Mouse (Mus musculus): Measurements from ENCODE around the gene Scube3. TPM values are rescaled to one million over a fixed set of nuclear protein-coding genes. Genes with fewer than 3 reads are reported as not detected.
A peak's percentile ranks its signal among the peaks of the same experiment; 100 is the strongest.

The Scube3 gene
- 16.3 and 16.7 TPM in 2 replicates for total RNA-seq (2014; rRNA removed)
- 3.1 and 3.2 TPM in 2 replicates for polyA plus RNA-seq (2015; fragmentation: Nextera tagmentation; extraction: Ambion mirVana)

GRCm38 (mm10) chr17:28141771-28142699 lies at the start of gene Scube3:
TSS of gene Scube3 (plus strand) at chr17:28142141.
- peak within 1 kb of the TSS; percentile 73 for H3K9ac ChIP-seq
- no peaks in the 10 kb centered on the region for H3K36me3 ChIP-seq (ENCODE audit: insufficient read depth)
- no peaks in the 10 kb centered on the region for H3K27me3 ChIP-seq (ENCODE audit: insufficient read depth, low read length)
- WGBS, result 5% methylated on average over 85 of the region's 97 CpGs
- no peaks in the 10 kb centered on the region for H3K9me3 ChIP-seq (ENCODE audit: low read length)
- peak within 1 kb of the TSS; percentile 83 for H3K4me2 ChIP-seq (ENCODE audit: low read depth)
- peaks cover 14% of the 10 kb centered on the region; the same call in 1 of the 2 replicates for H3K4me1 ChIP-seq (ENCODE audit: insufficient read depth)
- DNase-seq (peak; percentile 72), ATAC-seq (peak; percentile 70)
- TF ChIP-seq CTCF (IDR thresholded peaks at IDR 0.05; ENCODE audit: low read depth), result no peak; the same call in 1 of the 2 replicates
- peak within 1 kb of the TSS; percentile 85 for H3K27ac ChIP-seq (ENCODE audit: low read depth, low read length)
- peak within 1 kb of the TSS; percentile 76 for H3K4me3 ChIP-seq (ENCODE audit: low read depth, low read length)

GRCm38 (mm10) chr17:28092297-28092696 lies 49.6 kb upstream of the Scube3 start:
- no peak overlapping the region for H3K4me2 ChIP-seq (ENCODE audit: low read depth)
- no peaks in the 10 kb centered on the region for H3K36me3 ChIP-seq (ENCODE audit: insufficient read depth)
- no peak overlapping the region for H3K27ac ChIP-seq (ENCODE audit: low read depth, low read length)
- H3K9ac ChIP-seq, result no peak overlapping the region
- H3K4me3 ChIP-seq (ENCODE audit: low read depth, low read length), result no peak overlapping the region
- H3K27me3 ChIP-seq (ENCODE audit: insufficient read depth, low read length), result no peaks in the 10 kb centered on the region
- no peak for ATAC-seq
- H3K4me1 ChIP-seq (ENCODE audit: insufficient read depth), result no peaks in the 10 kb centered on the region
- no peak for DNase-seq
- TF ChIP-seq CTCF (IDR thresholded peaks at IDR 0.05; ENCODE audit: low read depth), result peak; percentile 35; the same call in 1 of the 2 replicates
- no peaks in the 10 kb centered on the region for H3K9me3 ChIP-seq (ENCODE audit: low read length)
- 88% methylated on average over 2 of the region's 2 CpGs for WGBS

GRCm38 (mm10) chr17:28093837-28094236 lies 48.1 kb upstream of the Scube3 start:
- no peak overlapping the region for H3K4me3 ChIP-seq (ENCODE audit: low read depth, low read length)
- no peak overlapping the region for H3K27ac ChIP-seq (ENCODE audit: low read depth, low read length)
- TF ChIP-seq CTCF (IDR thresholded peaks at IDR 0.05; ENCODE audit: low read depth), result peak; percentile 29; the same call in 1 of the 2 replicates

DNA sequence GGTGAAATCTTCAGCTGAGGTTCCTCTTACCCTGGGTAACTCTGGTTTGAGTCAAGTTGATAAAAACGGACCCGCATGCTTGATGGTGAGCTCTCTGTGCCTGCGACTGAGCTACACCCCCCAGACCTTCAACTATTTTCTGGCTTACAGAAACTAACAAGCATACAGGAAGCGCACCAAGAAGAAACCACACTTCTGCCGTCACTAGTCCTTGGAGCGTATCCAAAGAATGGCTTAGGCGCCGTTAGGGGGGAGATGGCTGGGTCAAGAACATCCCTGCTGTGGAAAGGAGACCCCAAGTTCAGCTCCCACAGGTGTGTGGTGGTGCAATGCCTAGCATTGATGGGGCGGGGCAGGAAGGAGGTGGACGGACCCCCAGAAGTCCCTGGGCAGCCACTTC lies 45.5 kb upstream of the Scube3 start:
- ATAC-seq (no peak), DNase-seq (no peak)
- H3K4me1 ChIP-seq (ENCODE audit: insufficient read depth), result no peaks in the 10 kb centered on the region
- no peak overlapping the region for H3K4me3 ChIP-seq (ENCODE audit: low read depth, low read length)
- no peak overlapping the region for H3K9ac ChIP-seq
- WGBS, result 76% methylated on average over 10 of the region's 10 CpGs
- no peaks in the 10 kb centered on the region for H3K36me3 ChIP-seq (ENCODE audit: insufficient read depth)
- TF ChIP-seq CTCF (IDR thresholded peaks at IDR 0.05; ENCODE audit: low read depth), result no peak
- H3K27me3 ChIP-seq (ENCODE audit: insufficient read depth, low read length), result no peaks in the 10 kb centered on the region
- H3K27ac ChIP-seq (ENCODE audit: low read depth, low read length), result no peak overlapping the region
- H3K9me3 ChIP-seq (ENCODE audit: low read length), result no peaks in the 10 kb centered on the region
- H3K4me2 ChIP-seq (ENCODE audit: low read depth), result no peak overlapping the region

More at GRCm38 (mm10) chr17:28093837-28094236, 48.1 kb upstream of the Scube3 start:
- 73% methylated on average over 3 of the region's 3 CpGs for WGBS
- H3K27me3 ChIP-seq (ENCODE audit: insufficient read depth, low read length), result no peaks in the 10 kb centered on the region
- no peak for DNase-seq
- no peak for ATAC-seq
- no peaks in the 10 kb centered on the region for H3K9me3 ChIP-seq (ENCODE audit: low read length)
- no peaks in the 10 kb centered on the region for H3K36me3 ChIP-seq (ENCODE audit: insufficient read depth)
- H3K9ac ChIP-seq, result no peak overlapping the region
- no peak overlapping the region for H3K4me2 ChIP-seq (ENCODE audit: low read depth)
- H3K4me1 ChIP-seq (ENCODE audit: insufficient read depth), result no peaks in the 10 kb centered on the region

DNA sequence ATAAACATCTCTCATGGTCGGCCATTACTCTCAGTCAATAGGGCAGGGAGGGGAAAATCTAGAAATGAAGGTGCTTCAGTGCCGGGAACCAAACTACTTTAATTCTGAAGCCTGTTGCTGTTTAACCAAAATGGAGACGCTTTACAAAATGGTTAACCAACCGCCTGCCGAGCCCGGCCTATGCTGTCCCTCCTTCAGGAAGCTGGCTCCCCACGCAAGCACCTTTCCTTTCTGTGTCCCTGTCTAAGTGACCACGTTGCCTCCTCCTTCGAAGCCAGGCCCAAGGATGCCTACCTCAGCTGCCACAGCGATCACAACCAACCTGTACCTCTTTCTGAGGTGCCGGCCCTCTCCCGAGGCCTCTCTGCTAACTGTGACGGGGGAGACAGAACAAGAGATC lies 44.6 kb upstream of the Scube3 start:
- ATAC-seq, result no peak
- H3K4me3 ChIP-seq (ENCODE audit: low read depth, low read length), result no peak overlapping the region

DNA sequence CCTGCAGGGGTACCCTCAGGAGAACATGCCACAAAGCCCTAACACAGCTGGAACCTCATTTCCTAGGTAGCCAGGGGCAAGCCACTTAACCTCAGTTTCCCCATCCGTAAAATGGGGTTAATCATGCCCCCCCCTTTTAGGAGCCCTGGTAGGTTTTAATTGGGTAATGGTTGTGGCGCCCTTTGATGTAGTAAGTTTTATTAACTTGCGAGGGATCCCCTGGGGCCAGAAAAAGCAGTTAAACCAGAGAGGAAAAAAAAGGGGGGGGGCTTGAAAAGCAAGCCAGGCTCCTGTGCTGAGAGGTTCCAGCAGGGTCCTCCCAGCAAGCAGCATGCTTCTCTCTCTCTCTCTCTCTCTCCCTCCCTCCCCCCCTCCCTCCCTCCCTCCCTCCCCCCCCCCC lies 42.9 kb upstream of the Scube3 start:
- DNase-seq (no peak), ATAC-seq (no peak)
- Histone ChIP-seq H3K9ac (no peak overlapping the region), H3K36me3 (ENCODE audit: insufficient read depth) (no peaks in the 10 kb centered on the region), H3K4me1 (ENCODE audit: insufficient read depth) (no peaks in the 10 kb centered on the region), H3K9me3 (ENCODE audit: low read length) (no peaks in the 10 kb centered on the region), H3K4me3 (ENCODE audit: low read depth, low read length) (no peak overlapping the region), H3K27me3 (ENCODE audit: insufficient read depth, low read length) (no peaks in the 10 kb centered on the region), H3K4me2 (ENCODE audit: low read depth) (no peak overlapping the region), H3K27ac (ENCODE audit: low read depth, low read length) (no peak overlapping the region)
- no peak for TF ChIP-seq CTCF (IDR thresholded peaks at IDR 0.05; ENCODE audit: low read depth)
- 51% methylated on average over 3 of the region's 3 CpGs for WGBS

More for the DNA sequence above, 44.6 kb upstream of the Scube3 start:
- no peaks in the 10 kb centered on the region for H3K27me3 ChIP-seq (ENCODE audit: insufficient read depth, low read length)
- no peak for TF ChIP-seq CTCF (IDR thresholded peaks at IDR 0.05; ENCODE audit: low read depth)
- no peak overlapping the region for H3K9ac ChIP-seq
- H3K36me3 ChIP-seq (ENCODE audit: insufficient read depth), result no peaks in the 10 kb centered on the region
- H3K4me1 ChIP-seq (ENCODE audit: insufficient read depth), result no peaks in the 10 kb centered on the region
- H3K4me2 ChIP-seq (ENCODE audit: low read depth), result no peak overlapping the region
- no peaks in the 10 kb centered on the region for H3K9me3 ChIP-seq (ENCODE audit: low read length)
- 90% methylated on average over 13 of the region's 13 CpGs for WGBS
- H3K27ac ChIP-seq (ENCODE audit: low read depth, low read length), result no peak overlapping the region
- no peak for DNase-seq

GRCm38 (mm10) chr17:28100669-28101068 lies 41.3 kb upstream of the Scube3 start:
- no peaks in the 10 kb centered on the region for H3K9me3 ChIP-seq (ENCODE audit: low read length)
- WGBS, result 81% methylated on average over 1 of the region's 1 CpGs
- H3K36me3 ChIP-seq (ENCODE audit: insufficient read depth), result no peaks in the 10 kb centered on the region
- no peak overlapping the region for H3K27ac ChIP-seq (ENCODE audit: low read depth, low read length)
- no peaks in the 10 kb centered on the region for H3K27me3 ChIP-seq (ENCODE audit: insufficient read depth, low read length)
- DNase-seq, result no peak
- H3K4me2 ChIP-seq (ENCODE audit: low read depth), result no peak overlapping the region
- H3K9ac ChIP-seq, result no peak overlapping the region
- no peak overlapping the region for H3K4me3 ChIP-seq (ENCODE audit: low read depth, low read length)
- H3K4me1 ChIP-seq (ENCODE audit: insufficient read depth), result no peaks in the 10 kb centered on the region
- 0 out of 2 replicates have a peak, but pooled peaks have one; percentile 32 for TF ChIP-seq CTCF (IDR thresholded peaks at IDR 0.05; ENCODE audit: low read depth)
- no peak for ATAC-seq
